Mouse (Mus musculus): ENCODE data around the gene Brd1. TPM values are rescaled to one million over a fixed set of nuclear protein-coding genes. Genes with fewer than 3 reads are reported as not detected.
A peak's percentile ranks its signal among the peaks of the same experiment; 100 is the strongest.
"Not testable (repeated sequence)": the region's sequence is repeated elsewhere in the genome, so short reads cannot be mapped to it uniquely, and the experiment has no call there.

Brd1 gene
- polyA plus RNA-seq, 1 experiment from 2014 or later, result 30.5 TPM

GRCm38 (mm10) chr15:88725036-88725435 is 9.0 kb downstream of the Brd1 start:
- H3K4me1 ChIP-seq, result peaks cover 5% of the 10 kb centered on the region; the same call in 1 of the 2 replicates
- 94% methylated on average over 5 of the region's 5 CpGs for WGBS
- H3K4me3 ChIP-seq, result no peak overlapping the region
- H3K27me3 ChIP-seq, result no peaks in the 10 kb centered on the region
- H3K4me2 ChIP-seq, result no peak overlapping the region
- no peak overlapping the region for H3K9ac ChIP-seq
- no peak overlapping the region for H3K27ac ChIP-seq
- peaks cover 86% of the 10 kb centered on the region for H3K36me3 ChIP-seq (ENCODE audit: poor library complexity, severe bottlenecking)
- no peaks in the 10 kb centered on the region for H3K9me3 ChIP-seq (replicated peaks)
- ATAC-seq, result no peak

- peaks cover 83% of the 10 kb centered on the region for H3K36me3 ChIP-seq (ENCODE audit: poor library complexity, severe bottlenecking)
- peaks cover 5% of the 10 kb centered on the region; the same call in 1 of the 2 replicates for H3K4me1 ChIP-seq
- no peaks in the 10 kb centered on the region for H3K27me3 ChIP-seq
- ATAC-seq, result peak; percentile 19; the same call in 1 of the 2 replicates
- H3K9me3 ChIP-seq (replicated peaks), result no peaks in the 10 kb centered on the region
- no peak overlapping the region for H3K4me3 ChIP-seq
- no peak overlapping the region for H3K27ac ChIP-seq
- no peak overlapping the region for H3K4me2 ChIP-seq
- H3K9ac ChIP-seq, result no peak overlapping the region
- WGBS, result 82% methylated on average over 7 of the region's 7 CpGs
Observed at GRCm38 (mm10) chr15:88724311-88724710, 9.7 kb downstream of the Brd1 start.

- Histone ChIP-seq H3K4me2 (no peak overlapping the region), H3K4me3 (no peak overlapping the region), H3K27ac (no peak overlapping the region), H3K9me3 (replicated peaks) (no peaks in the 10 kb centered on the region), H3K4me1 (peaks cover 9% of the 10 kb centered on the region; the same call in 1 of the 2 replicates), H3K9ac (no peak overlapping the region), H3K36me3 (ENCODE audit: poor library complexity, severe bottlenecking) (peaks cover 82% of the 10 kb centered on the region), H3K27me3 (no peaks in the 10 kb centered on the region)
- 94% methylated on average over 6 of the region's 6 CpGs for WGBS
- no peak for ATAC-seq
Observed at GRCm38 (mm10) chr15:88723205-88723604, 10.8 kb downstream of the Brd1 start.

DNA sequence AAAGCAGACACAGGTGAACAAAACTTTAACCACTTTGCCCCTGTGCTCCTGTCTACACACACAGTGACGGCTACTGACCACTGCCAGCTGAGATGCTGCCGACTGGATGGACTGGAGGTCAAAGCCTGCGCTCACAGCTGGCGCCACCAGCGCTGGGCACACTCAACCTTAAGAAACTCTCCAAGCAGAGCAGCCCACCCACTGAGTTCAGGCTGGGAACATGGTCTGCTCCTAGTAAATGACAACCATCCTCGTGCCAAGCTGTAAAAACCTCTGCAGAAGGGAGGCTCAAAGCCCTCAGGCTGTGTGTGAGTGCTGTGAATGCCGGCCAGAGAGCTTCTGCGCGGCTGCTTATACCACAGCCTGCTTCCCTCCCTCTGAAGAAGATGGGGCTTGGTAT is 16.8 kb downstream of the Brd1 start:
- no peak for ATAC-seq
- H3K9ac ChIP-seq, result no peak overlapping the region
- whole genome bisulfite sequencing, result 60% methylated on average over 9 of the region's 9 CpGs

DNA sequence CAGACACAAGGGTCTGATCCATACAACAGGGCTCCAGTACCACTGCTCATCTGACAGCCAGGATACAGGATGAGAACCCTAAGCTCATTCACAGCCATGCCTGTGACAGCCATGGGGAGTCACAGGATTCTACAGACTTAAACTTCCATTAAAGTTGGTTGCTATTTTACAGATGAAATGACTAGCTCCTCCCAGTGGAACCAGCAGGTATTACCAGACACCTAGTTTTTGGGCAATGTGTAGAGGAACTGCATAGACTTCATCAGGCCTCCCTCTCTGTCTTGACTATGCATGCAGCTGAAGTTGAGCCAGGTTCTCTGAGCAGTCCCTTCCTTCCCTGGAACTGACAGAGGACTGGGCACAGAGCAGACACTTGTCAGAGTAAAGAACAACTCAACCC is 17.7 kb downstream of the Brd1 start:
- H3K4me1 ChIP-seq, result peaks cover 12% of the 10 kb centered on the region; the same call in 1 of the 2 replicates
- H3K9me3 ChIP-seq (replicated peaks), result no peaks in the 10 kb centered on the region
- no peak overlapping the region for H3K4me2 ChIP-seq
- H3K36me3 ChIP-seq (ENCODE audit: poor library complexity, severe bottlenecking), result peaks cover 93% of the 10 kb centered on the region
- ATAC-seq, result no peak
- H3K27ac ChIP-seq, result no peak overlapping the region
- no peak overlapping the region for H3K9ac ChIP-seq
- H3K27me3 ChIP-seq, result no peaks in the 10 kb centered on the region
- no peak overlapping the region for H3K4me3 ChIP-seq

More for the DNA sequence above, 16.8 kb downstream of the Brd1 start:
- Histone ChIP-seq H3K27me3 (no peaks in the 10 kb centered on the region), H3K4me1 (peaks cover 15% of the 10 kb centered on the region; the same call in 1 of the 2 replicates), H3K4me3 (no peak overlapping the region), H3K27ac (no peak overlapping the region), H3K36me3 (ENCODE audit: poor library complexity, severe bottlenecking) (peaks cover 93% of the 10 kb centered on the region), H3K9me3 (replicated peaks) (no peaks in the 10 kb centered on the region), H3K4me2 (no peak overlapping the region)

DNA sequence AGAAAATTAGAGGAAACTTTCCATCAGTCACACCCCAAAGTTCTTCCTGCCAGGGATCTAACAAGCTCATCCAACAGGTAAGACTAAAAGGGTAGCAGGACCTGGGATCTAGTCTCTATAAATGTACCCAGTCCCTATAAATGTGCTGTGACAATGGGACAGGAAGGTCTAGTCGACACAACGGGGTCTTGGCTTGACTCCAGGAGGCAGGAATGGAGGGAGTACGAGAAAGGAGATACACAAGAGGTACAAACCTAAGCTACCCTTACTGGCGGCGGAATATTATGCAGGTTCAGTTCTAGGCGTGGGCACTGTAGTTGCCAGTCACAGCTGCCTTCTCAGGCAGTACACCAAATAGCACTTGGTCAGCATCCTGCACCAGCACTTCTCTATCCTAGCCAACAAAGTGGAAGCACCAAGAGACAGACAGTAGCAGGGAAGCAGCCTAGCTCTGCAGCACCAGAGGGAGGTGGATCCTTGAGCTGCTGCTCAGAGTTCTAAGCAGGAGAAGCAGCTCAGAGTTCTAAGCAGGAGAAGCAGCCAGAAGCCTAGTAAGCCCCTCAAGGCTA is 19.9 kb downstream of the Brd1 start:
- 0 out of 2 replicates have a peak, but pooled peaks cover 10% of the 10 kb centered on the region for H3K4me1 ChIP-seq
- H3K9ac ChIP-seq, result no peak overlapping the region
- H3K27me3 ChIP-seq, result no peaks in the 10 kb centered on the region
- H3K4me2 ChIP-seq, result no peak overlapping the region
- no peak overlapping the region for H3K4me3 ChIP-seq
- H3K27ac ChIP-seq, result no peak overlapping the region
- ATAC-seq, result no peak
- H3K36me3 ChIP-seq (ENCODE audit: poor library complexity, severe bottlenecking), result peaks cover 98% of the 10 kb centered on the region
- 80% methylated on average over 6 of the region's 6 CpGs for WGBS
- no peaks in the 10 kb centered on the region for H3K9me3 ChIP-seq (replicated peaks)

DNA sequence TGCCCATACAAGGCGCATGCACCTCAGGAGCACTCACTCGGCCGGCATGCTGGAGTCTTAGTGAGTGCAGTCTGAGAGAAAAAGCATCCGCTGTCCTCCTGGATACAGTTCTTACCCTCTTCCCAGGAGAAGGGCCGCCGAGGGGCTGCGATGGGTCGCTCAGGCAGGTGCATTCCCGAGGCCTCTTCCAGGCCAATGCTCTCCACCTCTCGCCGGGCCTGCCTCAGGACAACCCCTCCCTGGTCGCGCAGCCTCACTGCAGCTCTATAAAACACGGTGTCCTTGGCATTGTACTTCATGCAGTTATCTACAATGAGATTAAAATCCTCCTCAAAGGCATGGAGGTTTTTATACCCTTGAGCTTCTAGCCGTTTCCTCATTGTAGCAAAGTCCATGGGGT is 21.5 kb downstream of the Brd1 start:
- Histone ChIP-seq H3K27ac (no peak overlapping the region), H3K4me1 (no peaks in the 10 kb centered on the region), H3K36me3 (ENCODE audit: poor library complexity, severe bottlenecking) (peaks cover 100% of the 10 kb centered on the region), H3K27me3 (no peaks in the 10 kb centered on the region), H3K9ac (no peak overlapping the region), H3K4me3 (no peak overlapping the region), H3K4me2 (no peak overlapping the region), H3K9me3 (replicated peaks) (no peaks in the 10 kb centered on the region)
- ATAC-seq, result no peak
- 94% methylated on average over 15 of the region's 15 CpGs for WGBS

DNA sequence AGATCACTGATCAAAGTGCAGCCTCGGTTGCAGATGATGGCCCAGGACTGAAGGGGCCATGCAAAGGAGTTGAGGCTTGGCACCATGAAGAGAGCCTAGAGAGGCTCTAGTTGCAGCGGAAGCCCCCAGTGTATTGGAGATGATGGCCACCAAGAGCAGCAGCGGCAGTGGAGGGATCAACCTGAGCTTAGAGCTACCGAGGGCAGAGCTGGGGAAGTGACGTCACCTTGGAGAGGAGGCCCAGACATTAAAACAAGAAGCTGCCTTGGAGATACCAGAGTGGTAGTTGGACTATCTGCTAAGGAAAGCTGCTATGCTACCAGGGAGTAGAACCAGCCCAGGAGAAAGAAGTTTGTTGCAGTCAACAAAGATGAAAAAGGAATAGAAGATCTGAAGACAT is 24.2 kb downstream of the Brd1 start:
- Histone ChIP-seq H3K4me1 (no peaks in the 10 kb centered on the region), H3K9ac (no peak overlapping the region), H3K9me3 (replicated peaks) (no peaks in the 10 kb centered on the region), H3K36me3 (ENCODE audit: poor library complexity, severe bottlenecking) (peaks cover 100% of the 10 kb centered on the region), H3K4me3 (no peak overlapping the region), H3K27ac (no peak overlapping the region), H3K27me3 (no peaks in the 10 kb centered on the region), H3K4me2 (no peak overlapping the region)
- no peak for ATAC-seq
- 95% methylated on average over 5 of the region's 5 CpGs for WGBS

DNA sequence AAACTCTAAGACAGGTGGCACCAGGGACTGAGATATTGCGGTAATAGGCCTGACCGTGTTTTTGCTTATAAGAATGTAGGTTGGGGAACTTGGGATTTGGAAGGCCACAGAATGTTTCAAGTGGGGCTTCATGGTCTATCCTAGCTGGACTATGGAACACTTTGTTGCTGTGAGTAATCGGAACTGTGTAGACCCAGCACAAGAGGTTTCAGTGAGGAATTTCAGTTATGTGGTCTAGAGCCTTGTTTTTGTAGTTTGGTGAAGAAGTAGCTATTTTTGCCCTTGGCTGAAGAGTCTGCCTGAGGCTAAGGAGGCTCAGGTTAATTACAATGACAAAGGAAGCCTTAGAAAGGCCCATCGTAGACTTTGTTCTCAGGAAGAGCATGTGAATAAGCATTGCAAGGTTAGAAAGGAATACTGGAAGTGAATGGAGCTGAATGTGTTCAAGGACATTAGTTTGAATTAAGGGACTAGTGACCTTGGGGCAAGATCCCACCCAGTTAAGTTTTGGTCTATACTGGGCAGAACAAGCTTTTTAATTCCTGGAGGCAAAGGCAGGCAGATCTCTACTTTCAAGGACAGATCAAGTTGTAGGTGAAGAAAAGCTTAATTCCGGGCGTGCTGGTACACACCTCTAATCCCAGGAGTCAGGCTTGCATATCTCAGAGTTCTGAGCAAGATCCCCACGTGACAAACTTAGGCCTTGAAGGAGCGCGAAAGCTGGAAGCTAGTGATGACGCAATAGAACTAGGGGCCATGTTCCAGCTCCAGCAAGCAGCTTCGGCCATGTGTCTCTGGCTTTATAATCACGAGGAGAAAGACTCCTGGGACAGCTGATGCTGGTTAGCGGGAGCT is 25.1 kb downstream of the Brd1 start:
- no peaks in the 10 kb centered on the region for H3K27me3 ChIP-seq
- 81% methylated on average over 13 of the region's 13 CpGs for WGBS
- H3K27ac ChIP-seq, result no peak overlapping the region
- H3K36me3 ChIP-seq (ENCODE audit: poor library complexity, severe bottlenecking), result peaks cover 100% of the 10 kb centered on the region
- H3K4me3 ChIP-seq, result no peak overlapping the region
- no peak for ATAC-seq
- H3K9ac ChIP-seq, result no peak overlapping the region
- H3K4me1 ChIP-seq, result no peaks in the 10 kb centered on the region
- no peak overlapping the region for H3K4me2 ChIP-seq
- H3K9me3 ChIP-seq (replicated peaks), result no peaks in the 10 kb centered on the region

GRCm38 (mm10) chr15:88708204-88708603 is 25.8 kb downstream of the Brd1 start:
- Histone ChIP-seq H3K4me2 (no peak overlapping the region), H3K27me3 (no peaks in the 10 kb centered on the region), H3K4me1 (no peaks in the 10 kb centered on the region), H3K9ac (no peak overlapping the region), H3K36me3 (ENCODE audit: poor library complexity, severe bottlenecking) (peaks cover 100% of the 10 kb centered on the region), H3K9me3 (replicated peaks) (no peaks in the 10 kb centered on the region), H3K27ac (no peak overlapping the region), H3K4me3 (no peak overlapping the region)
- 89% methylated on average over 5 of the region's 5 CpGs for WGBS
- ATAC-seq, result no peak

- WGBS, result 75% methylated on average over 13 of the region's 13 CpGs
- H3K4me1 ChIP-seq; H3K9me3 ChIP-seq (replicated peaks); H3K4me2 ChIP-seq; H3K27ac ChIP-seq; H3K4me3 ChIP-seq; H3K9ac ChIP-seq; H3K27me3 ChIP-seq; ATAC-seq: not testable (repeated sequence)
- H3K36me3 ChIP-seq (ENCODE audit: poor library complexity, severe bottlenecking), result peaks cover 99% of the 10 kb centered on the region
Observed at GRCm38 (mm10) chr15:88706987-88707386, 27.0 kb downstream of the Brd1 start.

GRCm38 (mm10) chr15:88706320-88706719 is 27.7 kb downstream of the Brd1 start:
- H3K9me3 ChIP-seq (replicated peaks), result no peaks in the 10 kb centered on the region
- peaks cover 99% of the 10 kb centered on the region for H3K36me3 ChIP-seq (ENCODE audit: poor library complexity, severe bottlenecking)
- no peaks in the 10 kb centered on the region for H3K27me3 ChIP-seq
- no peak overlapping the region for H3K4me3 ChIP-seq
- H3K4me1 ChIP-seq, result no peaks in the 10 kb centered on the region
- no peak for ATAC-seq
- no peak overlapping the region for H3K9ac ChIP-seq
- no peak overlapping the region for H3K27ac ChIP-seq
- no peak overlapping the region for H3K4me2 ChIP-seq
- 91% methylated on average over 6 of the region's 6 CpGs for WGBS

All from forebrain, embryonic 13.5 days (tissue).